Mouse (Mus musculus) adrenal gland, postnatal 4 days (tissue): ENCODE measurements around the gene Cxcr2. TPM values are rescaled to one million over a fixed set of nuclear protein-coding genes. Genes with fewer than 3 reads are reported as not detected.

Experiments used
- DNase-seq, 2 experiments: peaks; one replicate each; pipeline ENCODE4 v3.0.0; 2021 to 2022; ENCODE audit warnings: low spot score in 2 of 2, mixed read lengths in 2 of 2
- long read RNA-seq, 2 experiments: library from polyadenylated mRNA; stranded (forward); transcript quantifications; one replicate each; pipeline ENCODE4 v2.0.0; 2021
- total RNA-seq, 2 experiments: library from RNA; stranded (reverse); gene quantifications; 2 replicates each; pipeline ENCODE4 v1.2.3; 2021

The Cxcr2 gene
- total RNA-seq = under 1 TPM; 0.45 to 0.68 TPM
- long read RNA-seq, experiment 1 = 0 reads
- long read RNA-seq, experiment 2 = 0 reads

DNA sequence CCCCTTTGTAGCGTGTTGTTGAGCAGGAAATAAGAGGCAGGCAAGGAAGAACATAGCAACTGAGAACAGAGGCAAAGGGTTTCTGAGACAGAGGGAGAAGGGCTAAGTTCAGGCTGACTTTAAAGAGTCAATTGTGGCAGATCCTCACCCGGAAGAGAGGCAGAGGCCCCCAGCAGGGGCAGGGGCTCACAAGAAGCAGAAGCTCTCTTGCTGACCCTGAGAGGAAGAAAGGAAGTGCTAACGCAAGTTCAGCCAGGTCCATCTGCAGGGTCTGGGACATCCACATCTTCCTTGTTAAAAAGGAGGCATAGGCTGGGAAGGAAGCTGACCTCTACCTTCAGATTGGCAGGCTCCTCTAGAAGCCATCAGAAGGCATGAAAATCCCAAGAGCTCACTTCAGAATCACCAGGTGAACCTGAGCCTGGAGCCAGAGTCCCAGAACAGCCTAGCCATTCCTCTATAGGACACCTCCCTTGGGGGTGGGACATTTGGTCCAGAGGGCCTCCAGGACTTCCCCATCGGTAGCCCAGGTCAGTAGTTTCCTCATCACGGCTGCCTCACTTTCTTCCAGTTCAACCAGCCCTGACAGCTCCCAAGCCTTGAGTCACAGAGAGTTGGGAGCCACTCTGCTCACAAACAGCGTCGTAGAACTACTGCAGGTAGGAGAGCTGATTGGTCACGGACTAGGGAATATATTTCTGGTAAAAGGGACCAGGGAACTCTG is at the start of gene Cxcr2:
Cxcr2 (plus strand) TSS at position 529 of the 724 bp plus-strand sequence.
- no peak for DNase-seq

DNA sequence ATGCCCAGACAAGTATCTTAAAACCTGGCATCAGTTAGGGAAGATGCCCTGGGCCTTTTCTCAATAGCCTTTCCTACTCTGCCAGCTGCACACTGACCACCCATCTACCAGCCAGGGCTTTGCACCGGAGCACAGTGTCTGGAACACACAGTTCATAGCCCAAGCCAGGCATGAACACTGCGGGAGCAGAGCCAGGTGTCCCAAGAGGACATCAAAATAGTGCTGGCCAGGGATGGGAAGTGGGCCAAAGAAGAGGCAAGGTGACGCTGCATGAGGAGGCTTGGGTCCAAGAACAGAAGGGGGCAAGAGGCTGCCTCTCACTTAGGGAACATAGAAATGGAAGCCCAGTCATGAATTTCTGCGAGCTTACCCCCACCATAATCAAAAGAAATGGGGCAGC is 48.1 kb upstream of the Cxcr2 start:
- DNase-seq = no peak

GRCm38 (mm10) chr1:74106214-74106613 is 47.6 kb upstream of the Cxcr2 start:
- DNase-seq = no peak

- DNase-seq = no peak
Measured at GRCm38 (mm10) chr1:74107931-74108618, 45.7 kb upstream of the Cxcr2 start.

DNA sequence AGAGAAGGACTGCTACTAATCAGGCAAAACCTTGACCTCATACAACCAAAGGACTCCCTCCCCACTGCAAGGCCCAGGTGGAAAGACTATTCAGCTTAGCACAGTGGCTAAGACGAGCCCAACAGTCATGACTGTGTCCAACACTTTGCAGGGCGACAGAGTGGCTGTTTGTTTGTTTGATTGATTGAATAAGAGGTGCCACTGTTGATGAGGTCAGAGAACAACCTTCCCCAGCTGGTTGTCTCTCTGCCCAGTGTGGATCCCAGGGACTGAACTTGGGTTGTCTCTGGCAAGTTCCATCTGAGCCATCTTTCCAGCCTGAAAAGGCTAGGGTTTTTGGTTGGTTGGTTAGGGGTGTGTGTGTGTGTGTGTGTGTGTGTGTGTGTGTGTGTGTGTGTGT is 44.1 kb upstream of the Cxcr2 start:
- no peak for DNase-seq

GRCm38 (mm10) chr1:74110932-74111695 is 42.7 kb upstream of the Cxcr2 start:
- no peak for DNase-seq

GRCm38 (mm10) chr1:74111696-74112030 is 42.1 kb upstream of the Cxcr2 start:
- no peak for DNase-seq

- no peak for DNase-seq
Measured at GRCm38 (mm10) chr1:74113071-74113470, 40.7 kb upstream of the Cxcr2 start.

GRCm38 (mm10) chr1:74117876-74118275 is 35.9 kb upstream of the Cxcr2 start:
- no peak for DNase-seq

DNA sequence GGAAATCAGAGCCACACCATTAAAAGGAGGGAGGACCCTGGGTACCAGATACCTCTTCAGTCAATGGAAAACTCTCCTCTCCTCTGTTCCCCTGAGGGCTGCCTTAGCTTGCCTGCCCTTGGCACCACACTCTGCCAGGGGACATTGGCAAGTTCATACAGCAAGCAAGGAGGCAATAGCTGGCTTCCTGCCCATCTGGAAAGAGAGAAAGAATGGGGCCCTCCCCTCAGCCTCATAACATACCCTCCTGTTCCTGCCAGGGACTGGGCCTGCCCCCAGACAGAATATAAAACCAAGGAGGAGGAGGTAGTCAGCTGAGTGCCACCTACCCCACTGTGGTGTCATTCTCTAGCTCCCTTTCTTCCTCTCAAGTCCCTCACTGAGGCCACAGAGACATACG is 34.7 kb upstream of the Cxcr2 start:
- DNase-seq = no peak

DNA sequence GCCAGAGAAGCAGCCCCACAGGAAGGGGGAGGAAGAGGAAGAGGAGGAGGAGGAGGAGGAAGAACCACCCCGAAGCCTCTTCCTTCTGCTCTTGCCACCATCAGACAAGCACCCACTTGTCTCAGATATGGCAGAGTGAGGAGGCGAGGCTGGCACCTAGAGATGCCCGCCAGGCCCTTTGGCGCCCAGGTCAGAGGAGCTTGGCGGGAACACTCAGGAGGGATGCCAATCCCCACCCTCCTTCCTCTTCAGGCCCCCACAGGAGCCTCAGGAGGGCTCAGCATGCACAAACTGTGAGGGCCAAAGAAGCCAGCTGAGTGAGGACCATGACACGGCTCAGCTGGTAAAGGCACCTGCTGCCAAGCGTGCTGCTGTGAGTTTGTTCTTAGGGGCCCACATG is 32.7 kb upstream of the Cxcr2 start:
- no peak for DNase-seq

DNA sequence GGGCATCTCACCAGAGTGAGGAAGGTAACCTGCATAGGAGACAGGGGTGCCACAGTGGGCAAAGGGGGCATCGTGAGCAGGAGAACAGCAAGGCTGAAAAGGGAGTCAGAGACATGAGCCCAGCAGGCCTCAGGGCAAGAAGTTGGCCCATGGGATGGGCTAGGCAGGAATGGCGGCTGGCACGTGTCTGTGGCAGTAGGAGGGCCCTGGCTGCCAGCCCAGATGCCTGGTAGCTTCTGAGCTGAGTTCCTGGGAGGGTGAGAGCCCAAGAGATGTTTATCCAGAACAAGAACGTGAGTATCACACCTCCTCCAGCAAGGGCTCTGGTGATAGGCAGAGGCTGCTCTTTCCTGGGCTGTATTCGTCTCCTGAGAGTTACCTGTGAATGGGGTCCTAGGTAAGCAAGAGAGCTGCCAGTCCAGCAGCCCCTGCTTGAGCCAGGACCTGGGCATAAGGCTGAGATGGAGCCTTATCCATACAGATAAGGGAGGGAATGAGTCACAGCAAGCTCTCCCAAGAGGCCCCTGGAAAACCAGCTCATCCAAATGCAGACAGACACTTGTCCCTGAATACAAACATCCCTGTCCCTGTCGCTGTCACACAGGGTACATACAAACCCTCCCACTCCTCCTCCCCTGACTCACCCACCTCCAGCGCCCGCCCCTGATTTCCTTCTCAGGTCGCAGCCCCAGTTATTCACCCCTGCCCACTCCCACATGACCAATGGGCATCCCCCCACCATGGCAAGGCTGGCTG is 31.8 kb upstream of the Cxcr2 start:
- peak in 1 of 2 experiments; percentile 24 for DNase-seq

DNA sequence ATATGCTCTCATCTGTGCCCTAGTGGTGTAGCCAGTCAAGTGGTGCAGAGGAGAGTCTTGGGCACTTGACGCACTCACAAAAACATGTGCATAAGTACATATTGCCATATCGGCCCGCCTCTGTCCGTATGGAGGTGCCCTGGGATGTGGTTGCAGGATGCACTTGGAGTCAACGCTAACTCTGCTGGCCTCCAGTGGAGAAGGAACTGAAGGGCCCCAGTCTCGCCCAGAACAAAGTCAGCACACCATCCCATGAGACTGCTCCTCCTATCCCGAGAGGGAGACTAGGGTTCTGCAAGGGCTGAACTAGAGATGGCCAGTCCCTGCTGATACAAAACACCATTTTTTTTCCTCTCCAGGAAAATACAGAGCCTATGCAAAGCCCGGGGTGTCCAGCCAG is 30.6 kb upstream of the Cxcr2 start:
- no peak for DNase-seq

GRCm38 (mm10) chr1:74124021-74124981 is 29.5 kb upstream of the Cxcr2 start, which contains the start of gene Tns1:
Gene Tns1, minus strand, starts transcription at chr1:74124449.
- peak in 1 of 2 experiments; percentile 14 for DNase-seq

DNA sequence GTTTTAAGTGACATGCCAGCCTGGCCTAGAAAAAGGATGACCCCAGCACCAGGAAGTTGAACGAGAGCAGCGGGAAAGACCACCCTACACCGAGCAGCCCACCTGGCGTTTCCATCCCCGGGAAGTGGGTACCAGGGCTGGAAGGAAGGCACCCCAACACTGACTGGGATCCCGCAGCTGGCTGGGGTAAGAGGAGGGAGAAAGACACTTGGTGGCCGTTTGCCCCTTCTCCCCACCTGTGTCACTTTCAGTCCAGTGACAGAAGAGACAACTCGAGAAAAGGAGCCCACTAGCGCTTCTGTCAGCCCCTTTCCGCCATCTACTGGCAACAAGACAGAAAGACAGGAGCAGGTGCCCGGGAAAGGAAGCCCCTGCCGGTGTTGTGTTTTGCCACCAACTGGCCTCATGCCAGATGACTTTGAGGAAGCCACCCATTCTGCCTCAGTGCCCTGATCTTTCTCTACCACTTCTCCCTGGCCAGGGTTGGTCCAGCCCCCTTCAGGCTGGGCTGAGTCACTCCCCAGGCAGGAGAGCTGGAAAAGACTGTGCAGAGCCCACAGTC is 28.7 kb upstream of the Cxcr2 start, which contains the start of gene Rufy4:
Rufy4 (plus strand) TSS at position 551 of the 562 bp plus-strand sequence.
- peak; percentile 23 to 65 for DNase-seq

GRCm38 (mm10) chr1:74130883-74131659 is 22.7 kb upstream of the Cxcr2 start:
- no peak for DNase-seq

DNA sequence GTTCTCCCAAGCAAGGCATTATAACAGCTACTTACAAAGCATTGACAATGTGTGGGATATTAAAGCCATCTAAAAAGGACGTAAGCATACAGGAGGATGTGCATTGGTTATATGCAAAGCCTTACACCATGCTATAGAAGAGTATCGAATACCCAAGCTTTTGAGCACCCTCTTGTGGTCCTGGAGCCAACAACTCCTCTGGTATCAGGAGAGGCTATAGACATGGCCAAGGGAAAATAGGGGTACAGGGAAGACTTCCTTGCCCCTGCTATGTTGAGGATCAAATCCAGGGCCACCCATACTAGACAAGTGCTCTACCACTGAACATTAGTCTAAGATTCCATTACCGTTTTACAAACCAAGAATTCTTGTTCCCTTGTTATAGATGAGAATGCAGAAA is 21.8 kb upstream of the Cxcr2 start:
- no peak for DNase-seq

- no peak for DNase-seq
Measured at GRCm38 (mm10) chr1:74133954-74134353, 19.8 kb upstream of the Cxcr2 start.
